Mouse (Mus musculus): Measurements from ENCODE around the gene Usp43. TPM values are rescaled to one million over a fixed set of nuclear protein-coding genes. Genes with fewer than 3 reads are reported as not detected.

Usp43 gene
- polyA plus RNA-seq, 1 experiment, result 3.5 TPM

- H3K27me3 ChIP-seq (ENCODE audit: control insufficient read depth, insufficient read depth, insufficient read length), result no peaks in the 10 kb centered on the region
- no peak overlapping the region for H3ac ChIP-seq (ENCODE audit: control insufficient read depth, insufficient read length)
- no peaks in the 10 kb centered on the region for H3K36me3 ChIP-seq (ENCODE audit: control insufficient read depth, insufficient read depth)
- TF ChIP-seq POLR2AphosphoS2 (IDR thresholded peaks at IDR 0.05; ENCODE audit: insufficient read length, low read depth) (no peak), TCF12 (IDR thresholded peaks at IDR 0.05; ENCODE audit: insufficient read depth, poor library complexity, severe bottlenecking) (no peak)
- no peak overlapping the region for H3K4me2 ChIP-seq (ENCODE audit: low read depth)
- no peak overlapping the region for H3K4me3 ChIP-seq
- no peaks in the 10 kb centered on the region for H3K79me2 ChIP-seq (ENCODE audit: control insufficient read depth, insufficient read depth)
Measured at GRCm38 (mm10) chr11:67851770-67852169, 70.2 kb downstream of the Usp43 start.

- no peak for TF ChIP-seq USF1 (IDR thresholded peaks at IDR 0.05; ENCODE audit: low read depth)
- no peak for TF ChIP-seq MYOG (IDR thresholded peaks at IDR 0.05; ENCODE audit: control insufficient read depth in 1 of 3, insufficient read depth in 1 of 3, insufficient read length in 2 of 3, low read depth in 2 of 3)
- no peak for TF ChIP-seq CEBPB (IDR thresholded peaks at IDR 0.05; ENCODE audit: insufficient read depth, poor library complexity, severe bottlenecking)
- TF ChIP-seq MAX (IDR thresholded peaks at IDR 0.05; ENCODE audit: low read depth), result no peak
- no peak for TF ChIP-seq REST (IDR thresholded peaks at IDR 0.05; ENCODE audit: insufficient read depth, insufficient read length)
- TF ChIP-seq TCF12 (IDR thresholded peaks at IDR 0.05; ENCODE audit: insufficient read depth, poor library complexity, severe bottlenecking), result no peak
- no peak for TF ChIP-seq MYOD1 (IDR thresholded peaks at IDR 0.05; ENCODE audit: control insufficient read depth in 1 of 3, insufficient read length in 2 of 3, low read depth in 2 of 3)
- no peaks in the 10 kb centered on the region for H3K36me3 ChIP-seq (ENCODE audit: control insufficient read depth, insufficient read depth)
- H3ac ChIP-seq (ENCODE audit: control insufficient read depth, insufficient read length), result no peak overlapping the region
- no peaks in the 10 kb centered on the region for H3K79me2 ChIP-seq (ENCODE audit: control insufficient read depth, insufficient read depth)
- no peak overlapping the region for H3K4me3 ChIP-seq
- no peaks in the 10 kb centered on the region for H3K27me3 ChIP-seq (ENCODE audit: control insufficient read depth, insufficient read depth, insufficient read length)
- no peak overlapping the region for H3K4me2 ChIP-seq (ENCODE audit: low read depth)
Measured at GRCm38 (mm10) chr11:67845193-67845592, 76.8 kb downstream of the Usp43 start.

- H3K4me2 ChIP-seq (ENCODE audit: low read depth), result no peak overlapping the region
- no peak overlapping the region for H3ac ChIP-seq (ENCODE audit: control insufficient read depth, insufficient read length)
- no peaks in the 10 kb centered on the region for H3K27me3 ChIP-seq (ENCODE audit: control insufficient read depth, insufficient read depth, insufficient read length)
- TF ChIP-seq USF1 (IDR thresholded peaks at IDR 0.05; ENCODE audit: low read depth), result no peak
- no peak for TF ChIP-seq TCF12 (IDR thresholded peaks at IDR 0.05; ENCODE audit: insufficient read depth, poor library complexity, severe bottlenecking)
- TF ChIP-seq MAX (IDR thresholded peaks at IDR 0.05; ENCODE audit: low read depth), result no peak
- no peak for TF ChIP-seq REST (IDR thresholded peaks at IDR 0.05; ENCODE audit: insufficient read depth, insufficient read length)
- no peak for TF ChIP-seq POLR2A (IDR thresholded peaks at IDR 0.05; ENCODE audit: insufficient read length, low read depth)
- no peak for TF ChIP-seq SRF (IDR thresholded peaks at IDR 0.05; ENCODE audit: control insufficient read depth, insufficient read length, low read depth)
- TF ChIP-seq E2F4 (IDR thresholded peaks at IDR 0.05; ENCODE audit: insufficient read depth), result no peak
- TF ChIP-seq POLR2AphosphoS2 (IDR thresholded peaks at IDR 0.05; ENCODE audit: insufficient read length, low read depth), result no peak
- no peak for TF ChIP-seq TCF3 (IDR thresholded peaks at IDR 0.05; ENCODE audit: insufficient read length, low read depth)
- TF ChIP-seq MYOG (IDR thresholded peaks at IDR 0.05; ENCODE audit: control insufficient read depth in 1 of 3, insufficient read depth in 1 of 3, insufficient read length in 2 of 3, low read depth in 2 of 3), result no peak
- no peak for TF ChIP-seq MYOD1 (IDR thresholded peaks at IDR 0.05; ENCODE audit: control insufficient read depth in 1 of 3, insufficient read length in 2 of 3, low read depth in 2 of 3)
- no peak for TF ChIP-seq CEBPB (IDR thresholded peaks at IDR 0.05; ENCODE audit: insufficient read depth, poor library complexity, severe bottlenecking)
- H3K4me3 ChIP-seq, result no peak overlapping the region
- no peaks in the 10 kb centered on the region for H3K36me3 ChIP-seq (ENCODE audit: control insufficient read depth, insufficient read depth)
- no peaks in the 10 kb centered on the region for H3K79me2 ChIP-seq (ENCODE audit: control insufficient read depth, insufficient read depth)
Measured at GRCm38 (mm10) chr11:67839810-67840209, 82.1 kb downstream of the Usp43 start.

GRCm38 (mm10) chr11:67835408-67836078, 86.4 kb downstream of the Usp43 start:
- TF ChIP-seq CEBPB (IDR thresholded peaks at IDR 0.05; ENCODE audit: insufficient read depth, poor library complexity, severe bottlenecking), result no peak
- H3K4me2 ChIP-seq (ENCODE audit: low read depth), result no peak overlapping the region
- no peaks in the 10 kb centered on the region for H3K27me3 ChIP-seq (ENCODE audit: control insufficient read depth, insufficient read depth, insufficient read length)
- no peak overlapping the region for H3ac ChIP-seq (ENCODE audit: control insufficient read depth, insufficient read length)
- no peaks in the 10 kb centered on the region for H3K36me3 ChIP-seq (ENCODE audit: control insufficient read depth, insufficient read depth)
- no peak overlapping the region for H3K4me3 ChIP-seq
- H3K79me2 ChIP-seq (ENCODE audit: control insufficient read depth, insufficient read depth), result no peaks in the 10 kb centered on the region

- Histone ChIP-seq H3K4me2 (ENCODE audit: low read depth) (no peak overlapping the region), H3ac (ENCODE audit: control insufficient read depth, insufficient read length) (no peak overlapping the region), H3K4me3 (no peak overlapping the region), H3K27me3 (ENCODE audit: control insufficient read depth, insufficient read depth, insufficient read length) (no peaks in the 10 kb centered on the region), H3K79me2 (ENCODE audit: control insufficient read depth, insufficient read depth) (no peaks in the 10 kb centered on the region), H3K36me3 (ENCODE audit: control insufficient read depth, insufficient read depth) (no peaks in the 10 kb centered on the region)
- TF ChIP-seq REST (IDR thresholded peaks at IDR 0.05; ENCODE audit: insufficient read depth, insufficient read length) (no peak), MAX (IDR thresholded peaks at IDR 0.05; ENCODE audit: low read depth) (no peak), TCF12 (IDR thresholded peaks at IDR 0.05; ENCODE audit: insufficient read depth, poor library complexity, severe bottlenecking) (no peak), POLR2AphosphoS2 (IDR thresholded peaks at IDR 0.05; ENCODE audit: insufficient read length, low read depth) (no peak), POLR2A (IDR thresholded peaks at IDR 0.05; ENCODE audit: insufficient read length, low read depth) (no peak), USF1 (IDR thresholded peaks at IDR 0.05; ENCODE audit: low read depth) (no peak), MYOD1 (IDR thresholded peaks at IDR 0.05; ENCODE audit: control insufficient read depth in 1 of 3, insufficient read length in 2 of 3, low read depth in 2 of 3) (no peak), E2F4 (IDR thresholded peaks at IDR 0.05; ENCODE audit: insufficient read depth) (no peak), SRF (IDR thresholded peaks at IDR 0.05; ENCODE audit: control insufficient read depth, insufficient read length, low read depth) (no peak), CEBPB (IDR thresholded peaks at IDR 0.05; ENCODE audit: insufficient read depth, poor library complexity, severe bottlenecking) (no peak), TCF3 (IDR thresholded peaks at IDR 0.05; ENCODE audit: insufficient read length, low read depth) (no peak), MYOG (IDR thresholded peaks at IDR 0.05; ENCODE audit: control insufficient read depth in 1 of 3, insufficient read depth in 1 of 3, insufficient read length in 2 of 3, low read depth in 2 of 3) (no peak)
Measured at GRCm38 (mm10) chr11:67831820-67832219, 90.1 kb downstream of the Usp43 start.
